Mouse (Mus musculus): ENCODE data around the gene Hoxa4. TPM values are rescaled to one million over a fixed set of nuclear protein-coding genes. Genes with fewer than 3 reads are reported as not detected.

Hoxa4 gene
- polyA plus RNA-seq, 2 experiments, result 1.0 to 2.2 TPM

GRCm38 (mm10) chr6:52223939-52224760, 32.6 kb upstream of the Hoxa4 start:
- H3K4me3 ChIP-seq (replicated peaks; ENCODE audit: low read length), result peak overlapping the region; percentile 90
- no peak for TF ChIP-seq POLR2A (IDR thresholded peaks at IDR 0.05; ENCODE audit: borderline replicate concordance, extremely low read depth, insufficient read depth, insufficient read length)
- H3K27ac ChIP-seq (replicated peaks; ENCODE audit: low read depth, low read length), result peak overlapping the region; percentile 95
- DNase-seq (ENCODE audit: low spot score) (peak; percentile 44), ATAC-seq (ENCODE audit: low FRiP score, low read depth) (no peak)
- peaks cover 30% of the 10 kb centered on the region for H3K4me1 ChIP-seq (ENCODE audit: control insufficient read depth, insufficient read depth, low read length)
- peaks cover 5% of the 10 kb centered on the region; the same call in 1 of the 2 replicates for H3K27me3 ChIP-seq (ENCODE audit: control insufficient read depth, insufficient read depth, low read length)
- WGBS, result under 1% methylated on average over 24 of the region's 24 CpGs
- peaks cover 34% of the 10 kb centered on the region for H3K36me3 ChIP-seq (ENCODE audit: control insufficient read depth, insufficient read depth, low read length)
- H3K4me2 ChIP-seq (replicated peaks; ENCODE audit: low read depth, low read length, severe bottlenecking), result peak overlapping the region; percentile 96
- peak overlapping the region; percentile 100 for H3K9ac ChIP-seq (ENCODE audit: low read depth, low read length, severe bottlenecking)
- H3K9me3 ChIP-seq (ENCODE audit: control insufficient read depth, low read length), result no peaks in the 10 kb centered on the region

GRCm38 (mm10) chr6:52222729-52223128, 31.2 kb upstream of the Hoxa4 start:
- peaks cover 36% of the 10 kb centered on the region for H3K4me1 ChIP-seq (ENCODE audit: control insufficient read depth, insufficient read depth, low read length)
- peaks cover 5% of the 10 kb centered on the region; the same call in 1 of the 2 replicates for H3K27me3 ChIP-seq (ENCODE audit: control insufficient read depth, insufficient read depth, low read length)
- H3K27ac ChIP-seq (replicated peaks; ENCODE audit: low read depth, low read length), result peak overlapping the region; percentile 95
- H3K36me3 ChIP-seq (ENCODE audit: control insufficient read depth, insufficient read depth, low read length), result peaks cover 26% of the 10 kb centered on the region
- H3K9me3 ChIP-seq (ENCODE audit: control insufficient read depth, low read length), result no peaks in the 10 kb centered on the region
- peak overlapping the region; percentile 90 for H3K4me3 ChIP-seq (replicated peaks; ENCODE audit: low read length)
- DNase-seq (ENCODE audit: low spot score), result peak; percentile 28
- 5% methylated on average over 13 of the region's 13 CpGs for whole genome bisulfite sequencing
- TF ChIP-seq POLR2A (IDR thresholded peaks at IDR 0.05; ENCODE audit: borderline replicate concordance, extremely low read depth, insufficient read depth, insufficient read length), result no peak
- no peak for ATAC-seq (ENCODE audit: low FRiP score, low read depth)
- H3K4me2 ChIP-seq (replicated peaks; ENCODE audit: low read depth, low read length, severe bottlenecking), result peak overlapping the region; percentile 96
- peak overlapping the region; percentile 100 for H3K9ac ChIP-seq (ENCODE audit: low read depth, low read length, severe bottlenecking)

DNA sequence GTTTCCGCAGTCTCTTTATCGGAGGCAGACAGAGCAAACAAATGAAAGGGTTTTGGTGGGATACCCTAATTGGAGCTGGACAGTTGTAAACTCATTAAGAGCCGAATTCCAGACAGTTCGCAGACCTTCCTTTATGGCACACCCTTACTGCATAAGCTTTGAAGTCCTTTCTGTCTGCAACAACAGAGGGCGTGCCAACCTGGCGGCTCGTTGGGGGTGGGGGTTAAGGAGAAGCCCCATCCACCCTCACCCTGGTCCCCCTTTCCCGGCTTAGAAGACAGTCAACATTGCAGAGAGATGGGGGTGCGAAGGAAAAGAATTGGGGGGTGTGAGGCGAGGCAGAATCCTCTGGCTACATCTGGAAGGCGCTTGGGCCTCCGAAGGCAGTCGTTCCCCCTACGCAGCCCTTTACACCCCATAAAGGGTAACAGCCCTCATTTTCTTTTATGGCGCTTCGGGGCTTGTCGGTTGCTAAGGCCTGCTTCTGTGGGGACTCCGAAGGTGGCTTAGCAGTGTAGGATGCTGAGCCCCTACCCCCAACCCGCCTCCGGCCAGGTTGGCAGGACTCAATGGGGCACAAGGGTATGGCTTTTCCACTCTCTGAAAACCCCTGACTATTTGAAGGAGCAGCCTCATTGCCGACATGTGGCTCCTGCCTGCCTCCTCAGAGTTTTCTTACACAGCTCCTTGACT, 30.6 kb upstream of the Hoxa4 start:
- Histone ChIP-seq H3K4me2 (replicated peaks; ENCODE audit: low read depth, low read length, severe bottlenecking) (peak overlapping the region; percentile 96), H3K9ac (ENCODE audit: low read depth, low read length, severe bottlenecking) (peak overlapping the region; percentile 100), H3K27me3 (ENCODE audit: control insufficient read depth, insufficient read depth, low read length) (peaks cover 5% of the 10 kb centered on the region; the same call in 1 of the 2 replicates), H3K4me1 (ENCODE audit: control insufficient read depth, insufficient read depth, low read length) (peaks cover 35% of the 10 kb centered on the region), H3K4me3 (replicated peaks; ENCODE audit: low read length) (peak overlapping the region; percentile 90), H3K36me3 (ENCODE audit: control insufficient read depth, insufficient read depth, low read length) (peaks cover 26% of the 10 kb centered on the region), H3K27ac (replicated peaks; ENCODE audit: low read depth, low read length) (peak overlapping the region; percentile 95), H3K9me3 (ENCODE audit: control insufficient read depth, low read length) (no peaks in the 10 kb centered on the region)
- TF ChIP-seq POLR2A (IDR thresholded peaks at IDR 0.05; ENCODE audit: borderline replicate concordance, extremely low read depth, insufficient read depth, insufficient read length), result peak; percentile 42; the same call in 1 of the 2 replicates
- DNase-seq (ENCODE audit: low spot score) (peak; percentile 82), ATAC-seq (ENCODE audit: low FRiP score, low read depth) (peak; percentile 28)
- WGBS, result 1% methylated on average over 21 of the region's 21 CpGs

DNA sequence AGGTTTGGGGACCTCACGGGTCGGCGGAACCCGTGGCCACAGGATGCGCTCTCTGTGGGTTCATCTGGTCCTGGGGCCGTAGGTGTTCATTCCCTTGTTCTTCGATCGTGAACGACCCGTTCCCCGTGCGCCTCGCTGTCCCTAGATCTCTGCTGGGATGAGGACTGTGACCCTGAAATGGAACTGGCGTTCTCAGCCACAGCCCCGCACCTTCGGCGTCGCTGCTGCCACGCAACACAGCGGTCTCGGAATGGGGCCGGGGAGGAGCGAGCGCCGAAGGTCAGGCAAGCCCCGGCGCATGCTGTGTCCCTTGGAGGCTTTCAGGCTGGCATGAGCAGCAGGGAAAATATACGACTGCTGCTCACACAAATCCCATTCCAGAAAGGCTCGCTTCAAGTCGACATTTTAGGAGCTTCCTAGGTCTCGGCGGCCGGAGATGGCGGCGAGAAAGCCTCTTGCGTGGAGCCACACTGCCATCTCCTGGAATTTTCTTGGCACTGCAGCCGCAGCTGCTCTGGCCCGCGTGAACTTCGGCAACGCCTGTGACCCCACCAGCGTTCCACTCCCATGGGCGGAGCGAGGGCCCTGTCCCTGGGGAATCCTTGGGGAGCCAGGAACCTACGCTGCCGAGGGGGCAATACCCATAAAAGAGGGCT, 29.9 kb upstream of the Hoxa4 start, which contains the start of gene Hoxa7:
Gene Hoxa7, minus strand, starts transcription at position 518 of the 656 bp plus-strand sequence.
- under 1% methylated on average over 46 of the region's 46 CpGs for WGBS
- Histone ChIP-seq H3K4me2 (replicated peaks; ENCODE audit: low read depth, low read length, severe bottlenecking) (peak within 1 kb of the TSS; percentile 96), H3K27ac (replicated peaks; ENCODE audit: low read depth, low read length) (peak within 1 kb of the TSS; percentile 95), H3K36me3 (ENCODE audit: control insufficient read depth, insufficient read depth, low read length) (peaks cover 26% of the 10 kb centered on the region), H3K9me3 (ENCODE audit: control insufficient read depth, low read length) (no peaks in the 10 kb centered on the region), H3K27me3 (ENCODE audit: control insufficient read depth, insufficient read depth, low read length) (peaks cover 5% of the 10 kb centered on the region; the same call in 1 of the 2 replicates), H3K4me3 (replicated peaks; ENCODE audit: low read length) (peak within 1 kb of the TSS; percentile 90), H3K4me1 (ENCODE audit: control insufficient read depth, insufficient read depth, low read length) (peaks cover 29% of the 10 kb centered on the region), H3K9ac (ENCODE audit: low read depth, low read length, severe bottlenecking) (peak within 1 kb of the TSS; percentile 100)
- ATAC-seq (ENCODE audit: low FRiP score, low read depth), result peak; percentile 23
- DNase-seq (ENCODE audit: low spot score), result peak; percentile 89
- TF ChIP-seq POLR2A (IDR thresholded peaks at IDR 0.05; ENCODE audit: borderline replicate concordance, extremely low read depth, insufficient read depth, insufficient read length), result peak; percentile 29; the same call in 1 of the 2 replicates
